Mouse (Mus musculus) forebrain, embryonic 16.5 days (tissue): ENCODE results near the gene Farsa. TPM values are rescaled to one million over a fixed set of nuclear protein-coding genes. Genes with fewer than 3 reads are reported as not detected.

ENCODE experiments used
- ATAC-seq: fragments of 200-750 bp; cut with Nextera tagmentation; 2 replicates; pipeline ENCODE4 v1.8.0; 2017; ENCODE audit warnings: mild to moderate bottlenecking, moderate library complexity
- H3K27ac ChIP-seq: fragments of 300-500 bp; sonication (generic); 2 replicates; pipeline ENCODE4 v1.5.1; 2014; ENCODE audit warnings: low read length, control low read depth
- H3K27me3 ChIP-seq: fragments of 300-500 bp; sonication (generic); replicated peaks from 2 replicates; pipeline ENCODE4 v1.6.1; 2014; ENCODE audit warnings: low read length; ENCODE audit not compliant: control insufficient read depth, insufficient read depth
- H3K36me3 ChIP-seq: fragments of 300-500 bp; sonication (generic); 2 replicates; pipeline ENCODE4 v1.6.1; 2014; ENCODE audit not compliant: control insufficient read depth, insufficient read depth
- H3K4me1 ChIP-seq: fragments of 300-500 bp; sonication (generic); replicated peaks from 2 replicates; pipeline ENCODE4 v1.6.1; 2014; ENCODE audit warnings: low read length; ENCODE audit not compliant: control insufficient read depth, insufficient read depth
- H3K4me2 ChIP-seq: fragments of 300-500 bp; sonication (generic); 2 replicates; pipeline ENCODE4 v1.6.1; 2014; ENCODE audit warnings: mild to moderate bottlenecking, low read length, control low read depth
- H3K4me3 ChIP-seq: fragments of 300-500 bp; sonication (generic); replicated peaks from 2 replicates; pipeline ENCODE4 v1.5.1; 2014; ENCODE audit warnings: mild to moderate bottlenecking, low read length, control low read depth
- H3K9ac ChIP-seq: fragments of 300-500 bp; sonication (generic); replicated peaks from 2 replicates; pipeline ENCODE4 v1.6.1; 2014; ENCODE audit warnings: low read depth, low read length, control low read depth
- H3K9me3 ChIP-seq: fragments of 300-500 bp; sonication (generic); 2 replicates; pipeline ENCODE4 v1.6.1; 2016; ENCODE audit warnings: low read length; ENCODE audit not compliant: control insufficient read depth
- WGBS: fragments of 180-500 bp; shearing (Covaris S2); extraction: QIAGEN DNeasy Blood & Tissue Kit; methylation state at CpG from one replicate; pipeline ENCODE4 v1.1.7; 2014; 5-methylcytosine and 5-hydroxymethylcytosine counted together
- polyA plus RNA-seq: library from polyadenylated mRNA; unstranded; fragments of >200 nt; fragmentation: Nextera tagmentation; extraction: Ambion mirVana; gene quantifications from 2 replicates; pipeline ENCODE4 v1.2.1, GENCODE M21; 2015

Farsa gene
- polyA plus RNA-seq = 126 TPM in 2 replicates

DNA sequence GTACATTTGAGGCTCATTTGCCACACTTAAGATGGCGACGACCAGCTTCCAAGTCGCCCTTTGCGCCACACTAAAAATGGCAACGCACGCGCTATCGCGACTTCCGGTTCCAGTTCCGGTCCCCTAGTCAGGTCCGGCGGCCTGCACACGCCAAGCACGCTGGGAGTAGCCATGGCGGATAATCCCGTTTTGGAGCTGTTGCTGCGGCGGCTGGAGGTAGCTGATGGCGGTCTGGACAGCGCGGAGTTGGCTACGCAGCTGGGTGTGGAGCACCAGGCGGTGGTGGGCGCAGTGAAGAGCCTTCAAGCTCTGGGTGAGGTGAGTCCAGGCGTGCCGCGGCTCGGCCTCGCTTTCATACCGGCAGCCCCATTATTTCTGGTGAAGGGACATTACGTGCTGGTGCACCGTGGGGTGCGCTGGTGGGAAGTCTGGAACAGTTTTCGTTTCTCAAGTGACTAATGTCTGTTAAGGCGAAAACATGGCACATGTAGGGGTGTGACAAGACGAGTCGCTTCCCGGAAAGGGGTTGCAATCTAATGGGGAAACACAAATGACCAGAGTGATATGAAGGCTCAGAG, at the start of gene Farsa:
TSS of gene Farsa (plus strand) at position 126 of the 578 bp plus-strand sequence.
- peak within 1 kb of the TSS; percentile 92 for H3K4me2 ChIP-seq
- peaks cover 9% of the 10 kb centered on the region for H3K36me3 ChIP-seq
- peak; percentile 96 for ATAC-seq
- peak within 1 kb of the TSS; percentile 69 for H3K4me3 ChIP-seq
- peak within 1 kb of the TSS; percentile 87 for H3K9ac ChIP-seq
- peak within 1 kb of the TSS; percentile 59 for H3K27ac ChIP-seq
- peaks cover 14% of the 10 kb centered on the region for H3K4me1 ChIP-seq
- WGBS = under 1% methylated on average over 39 of the region's 39 CpGs
- H3K9me3 ChIP-seq = no peaks in the 10 kb centered on the region
- H3K27me3 ChIP-seq = no peaks in the 10 kb centered on the region

DNA sequence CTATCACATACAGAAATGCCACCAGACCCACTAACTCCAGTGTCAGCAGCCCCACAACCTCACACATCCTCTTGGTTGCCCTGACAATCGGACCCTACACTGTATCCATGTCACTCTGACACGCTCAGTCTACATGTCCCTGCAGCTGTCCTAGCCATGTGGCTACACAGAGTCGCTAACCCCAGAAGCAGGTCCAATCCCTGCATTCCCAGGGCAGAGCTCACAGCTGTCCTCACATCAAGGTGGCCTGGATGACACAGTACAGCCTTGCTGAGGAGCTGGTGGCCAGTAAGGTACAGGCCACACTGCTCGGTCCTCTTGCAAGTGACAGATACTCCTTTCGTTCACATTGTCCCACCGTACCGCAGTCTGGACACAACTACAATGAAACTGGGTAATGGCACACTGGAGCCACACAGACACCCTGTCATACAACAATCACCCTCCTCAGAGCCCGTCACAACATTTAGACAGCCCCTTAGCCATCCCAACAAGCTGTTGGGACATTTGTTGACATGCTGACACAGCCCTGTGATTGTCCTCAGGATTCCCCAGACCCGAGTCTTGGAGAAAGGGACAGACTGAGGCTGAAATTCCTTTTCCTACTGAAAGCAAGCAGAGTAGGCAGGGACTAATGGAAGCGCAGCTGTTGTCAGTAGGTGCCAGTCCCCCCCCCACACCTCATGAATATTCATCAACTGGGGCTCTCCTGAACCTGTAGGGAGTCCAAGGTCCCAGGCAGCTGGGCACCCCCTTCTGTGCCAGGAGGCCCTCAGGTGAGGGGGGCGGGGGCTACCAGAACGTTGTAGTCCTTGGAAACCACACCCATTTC, 47.5 kb upstream of the Farsa start:
- Histone ChIP-seq H3K27ac (peak overlapping the region; percentile 71), H3K4me3 (no peak overlapping the region), H3K4me1 (peaks cover 35% of the 10 kb centered on the region), H3K9ac (no peak overlapping the region; the same call in 1 of the 2 replicates), H3K36me3 (no peaks in the 10 kb centered on the region), H3K4me2 (no peak overlapping the region), H3K9me3 (no peaks in the 10 kb centered on the region), H3K27me3 (no peaks in the 10 kb centered on the region)
- 37% methylated on average over 12 of the region's 12 CpGs for WGBS
- ATAC-seq = 0 out of 2 replicates have a peak, but pooled peaks have one; percentile 8

DNA sequence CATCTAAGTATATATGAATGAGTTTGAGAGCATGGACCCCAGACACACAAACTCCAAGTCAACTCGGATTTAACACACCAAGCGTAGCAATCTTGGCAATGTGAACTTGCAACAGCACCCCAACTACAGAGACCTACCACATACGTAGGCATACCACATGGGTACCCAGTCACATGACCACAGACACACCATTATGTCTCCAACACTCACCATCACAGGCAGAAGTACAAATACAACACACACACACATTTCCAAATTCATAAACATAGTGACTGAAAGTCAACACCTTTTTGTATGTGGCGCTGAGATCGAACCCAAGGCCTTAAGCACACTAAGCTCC, 46.9 kb upstream of the Farsa start:
- Histone ChIP-seq H3K4me3 (no peak overlapping the region), H3K9ac (no peak overlapping the region)
- ATAC-seq = no peak

DNA sequence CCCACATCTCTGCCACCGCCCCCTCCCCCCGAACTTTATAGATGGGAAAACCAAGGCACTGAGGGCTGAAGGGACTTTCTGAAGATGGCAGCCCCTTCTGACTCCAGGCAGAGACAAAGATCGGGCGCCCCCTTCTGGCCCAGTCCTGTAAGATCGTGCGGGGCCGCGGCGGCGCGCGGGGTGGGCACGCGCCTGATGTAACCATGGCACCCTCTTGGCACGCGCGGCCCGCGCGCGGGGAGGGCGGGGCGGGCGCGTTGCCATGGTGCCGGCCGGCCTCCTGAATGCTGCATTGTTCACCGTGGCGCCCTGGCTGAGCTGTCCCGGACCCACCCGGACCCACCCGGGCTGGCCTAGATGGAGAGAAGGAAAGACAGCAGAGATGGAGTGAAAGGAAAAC, 45.9 kb upstream of the Farsa start:
- no peaks in the 10 kb centered on the region for H3K27me3 ChIP-seq
- peak overlapping the region; percentile 66 for H3K4me2 ChIP-seq
- no peaks in the 10 kb centered on the region for H3K36me3 ChIP-seq
- WGBS = under 1% methylated on average over 31 of the region's 32 CpGs
- peaks cover 48% of the 10 kb centered on the region for H3K4me1 ChIP-seq
- H3K9me3 ChIP-seq = no peaks in the 10 kb centered on the region
- peak overlapping the region; percentile 56 for H3K9ac ChIP-seq
- ATAC-seq = peak; percentile 75
- peak overlapping the region; percentile 43 for H3K4me3 ChIP-seq
- H3K27ac ChIP-seq = peak overlapping the region; percentile 87

More for the DNA sequence above, 46.9 kb upstream of the Farsa start:
- H3K27ac ChIP-seq = peak overlapping the region; percentile 71
- H3K9me3 ChIP-seq = no peaks in the 10 kb centered on the region
- H3K27me3 ChIP-seq = no peaks in the 10 kb centered on the region
- no peaks in the 10 kb centered on the region for H3K36me3 ChIP-seq
- 63% methylated on average over 5 of the region's 5 CpGs for WGBS
- H3K4me2 ChIP-seq = no peak overlapping the region
- peaks cover 40% of the 10 kb centered on the region for H3K4me1 ChIP-seq

DNA sequence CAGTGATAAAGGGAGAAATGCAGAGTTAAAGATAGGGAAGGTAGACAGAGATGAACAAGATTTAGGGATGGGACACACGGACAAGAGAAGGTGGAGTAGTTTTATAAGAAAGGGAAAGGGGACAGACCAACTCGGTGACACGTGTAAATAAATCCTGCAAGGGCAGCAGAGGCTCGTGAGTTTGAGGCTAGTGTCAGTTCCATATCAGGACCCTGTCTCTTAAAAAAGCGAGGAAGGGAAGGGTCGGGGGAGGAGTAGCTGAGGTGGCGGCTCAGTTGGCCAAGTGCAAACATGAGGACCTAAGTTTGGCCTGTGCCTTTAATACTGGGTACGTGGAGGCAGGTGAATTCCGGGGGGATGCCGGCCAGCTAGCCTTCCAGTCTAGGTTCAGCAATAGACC, 45.5 kb upstream of the Farsa start:
- ATAC-seq = no peak
- Histone ChIP-seq H3K36me3 (no peaks in the 10 kb centered on the region), H3K4me2 (peak overlapping the region; percentile 66), H3K27me3 (no peaks in the 10 kb centered on the region), H3K27ac (peak overlapping the region; percentile 87), H3K9ac (peak overlapping the region; percentile 56), H3K9me3 (no peaks in the 10 kb centered on the region), H3K4me3 (peak overlapping the region; percentile 43), H3K4me1 (peaks cover 48% of the 10 kb centered on the region)
- 10% methylated on average over 10 of the region's 10 CpGs for WGBS

DNA sequence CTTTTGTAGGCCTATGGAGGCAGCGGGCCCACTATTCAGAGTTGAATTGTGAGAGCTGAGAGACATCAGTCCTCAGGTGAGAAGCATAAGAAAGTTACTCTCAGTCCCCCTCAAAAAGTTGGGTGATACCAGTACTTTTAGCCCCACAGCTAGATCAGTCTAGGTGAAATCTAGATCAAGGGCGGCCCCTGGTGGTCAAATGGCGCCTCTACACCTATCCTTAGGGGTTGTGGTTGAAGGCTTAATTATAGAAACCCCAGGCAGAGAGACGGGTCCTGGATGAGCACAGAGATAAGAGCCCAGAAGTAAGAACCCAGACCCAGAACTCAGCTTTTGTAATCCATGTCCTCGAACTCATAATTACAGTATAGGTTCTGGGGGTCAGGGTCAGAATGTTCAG, 43.7 kb upstream of the Farsa start:
- Histone ChIP-seq H3K9me3 (no peaks in the 10 kb centered on the region), H3K4me1 (peaks cover 48% of the 10 kb centered on the region), H3K27ac (peak overlapping the region; percentile 90), H3K9ac (no peak overlapping the region), H3K4me2 (no peak overlapping the region), H3K36me3 (no peaks in the 10 kb centered on the region), H3K27me3 (no peaks in the 10 kb centered on the region), H3K4me3 (no peak overlapping the region)
- WGBS = 3% methylated on average over 5 of the region's 5 CpGs
- 0 out of 2 replicates have a peak, but pooled peaks have one; percentile 13 for ATAC-seq

DNA sequence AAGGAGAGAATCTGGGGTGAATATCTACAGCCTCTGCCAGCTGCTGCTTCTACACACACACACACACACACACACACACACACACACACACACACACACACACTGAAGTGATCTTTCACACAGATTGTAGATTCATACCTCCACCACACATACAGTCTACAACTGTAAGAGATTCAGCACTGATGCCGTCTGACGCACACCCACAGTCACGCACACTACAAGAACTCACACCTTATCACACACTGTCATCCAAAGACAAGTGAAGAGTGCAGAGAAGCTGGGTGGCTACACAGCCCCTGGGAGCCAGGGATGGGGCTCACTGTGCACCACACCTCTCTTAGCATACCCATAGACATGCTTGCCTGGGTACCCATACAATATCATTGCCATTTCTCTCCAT, 43.0 kb upstream of the Farsa start:
- H3K4me2 ChIP-seq = peak overlapping the region; percentile 21
- H3K27me3 ChIP-seq = no peaks in the 10 kb centered on the region
- peak overlapping the region; percentile 2; the same call in 1 of the 2 replicates for H3K9ac ChIP-seq
- H3K27ac ChIP-seq = peak overlapping the region; percentile 90
- no peaks in the 10 kb centered on the region for H3K9me3 ChIP-seq
- WGBS = 56% methylated on average over 3 of the region's 3 CpGs
- 0 out of 2 replicates have a peak, but pooled peaks have one; percentile 1 for ATAC-seq
- H3K4me1 ChIP-seq = peaks cover 48% of the 10 kb centered on the region
- no peaks in the 10 kb centered on the region for H3K36me3 ChIP-seq
- H3K4me3 ChIP-seq = no peak overlapping the region

DNA sequence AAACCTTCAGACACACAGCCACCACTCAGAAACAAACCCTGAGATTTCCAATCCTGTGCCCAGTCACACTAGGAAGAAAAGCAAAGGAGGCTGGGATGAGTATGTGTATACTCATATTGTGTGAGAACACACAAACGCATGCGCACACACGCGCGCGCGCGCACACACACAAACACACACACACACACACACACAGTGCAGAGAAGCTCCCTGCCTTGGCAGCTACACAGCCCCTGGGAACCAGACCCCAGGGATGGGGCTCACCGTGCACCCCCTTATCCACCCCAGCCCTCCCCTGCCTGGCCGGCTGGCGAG, 42.6 kb upstream of the Farsa start:
- Histone ChIP-seq H3K9ac (peak overlapping the region; percentile 2; the same call in 1 of the 2 replicates), H3K4me1 (peaks cover 45% of the 10 kb centered on the region)

DNA sequence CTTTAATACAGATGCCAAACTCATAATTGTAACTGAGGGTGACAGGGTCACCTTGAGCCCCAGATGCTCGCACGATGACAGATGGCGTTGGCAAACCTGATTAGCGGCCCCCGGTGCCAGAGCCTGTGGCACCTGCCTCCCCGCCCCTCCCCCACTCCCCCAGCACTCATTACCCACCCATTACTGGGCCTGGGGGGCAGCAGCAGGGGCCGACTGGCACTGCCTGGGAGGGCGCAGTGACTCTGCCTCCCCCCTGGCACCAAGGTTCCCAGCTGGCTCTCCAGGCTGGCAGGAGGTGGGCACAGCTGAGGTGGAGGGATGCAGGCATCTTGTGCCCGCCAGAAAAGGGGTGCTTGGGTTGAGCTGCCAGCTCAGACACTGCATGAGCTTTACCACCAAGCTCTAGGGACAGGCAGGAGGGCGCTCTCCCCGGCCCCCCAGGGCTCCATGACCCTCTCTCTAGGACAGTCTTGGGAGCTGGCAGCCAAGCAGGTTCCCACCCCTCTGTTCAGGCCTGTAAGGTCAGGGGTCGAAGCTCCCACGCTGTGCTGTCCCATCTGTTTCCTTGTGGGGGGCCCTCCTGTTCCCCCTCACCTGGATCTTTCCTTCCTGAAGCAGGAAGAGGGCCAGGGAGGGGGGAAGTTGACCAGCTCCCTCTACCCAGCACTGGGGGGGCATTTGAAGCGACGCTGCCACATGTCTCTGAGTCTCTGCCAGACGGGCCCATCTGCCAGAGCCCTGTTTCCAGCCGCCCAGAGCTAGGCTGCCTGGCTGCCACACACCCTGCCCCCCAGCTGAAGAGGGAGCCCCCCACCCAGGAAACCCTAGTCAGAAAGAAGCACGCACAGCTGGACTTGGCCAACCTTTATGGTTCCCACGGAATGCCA, 42.0 kb upstream of the Farsa start:
- Histone ChIP-seq H3K36me3 (no peaks in the 10 kb centered on the region), H3K4me3 (no peak overlapping the region), H3K27ac (peak overlapping the region; percentile 90), H3K27me3 (no peaks in the 10 kb centered on the region), H3K4me2 (peak overlapping the region; percentile 21), H3K9ac (peak overlapping the region; percentile 2), H3K4me1 (peaks cover 39% of the 10 kb centered on the region), H3K9me3 (no peaks in the 10 kb centered on the region)
- WGBS = 19% methylated on average over 18 of the region's 19 CpGs
- ATAC-seq = peak; percentile 44

More for the DNA sequence above, 42.6 kb upstream of the Farsa start:
- H3K4me3 ChIP-seq = no peak overlapping the region
- WGBS = 61% methylated on average over 11 of the region's 11 CpGs
- no peaks in the 10 kb centered on the region for H3K27me3 ChIP-seq
- ATAC-seq = peak; percentile 43
- H3K9me3 ChIP-seq = no peaks in the 10 kb centered on the region
- no peaks in the 10 kb centered on the region for H3K36me3 ChIP-seq
- H3K4me2 ChIP-seq = peak overlapping the region; percentile 21
- peak overlapping the region; percentile 90 for H3K27ac ChIP-seq
